Mouse (Mus musculus) MEL (cell line): ENCODE data around the gene Slc22a23. TPM values are rescaled to one million over a fixed set of nuclear protein-coding genes. Genes with fewer than 3 reads are reported as not detected.

Source experiments
- DNase-seq: peaks from one replicate; pipeline ENCODE4 v3.0.0; 2011; ENCODE audit warnings: low read depth, low spot score
- H3K27ac ChIP-seq: 2 replicates; pipeline ENCODE4 v1.5.1; 2012; ENCODE audit warnings: low read depth, mild to moderate bottlenecking, control low read depth, low read length, moderate library complexity; ENCODE audit not compliant: control insufficient read depth
- H3K27me3 ChIP-seq, 2 experiments: fragments of 150-350 bp in 1 of 2; sonication (generic) in 1 of 2; 2 replicates each; pipeline ENCODE4 v1.6.1; 2012; ENCODE audit warnings: low read length in 2 of 2, mild to moderate bottlenecking in 2 of 2, improper control_type of control experiment in 1 of 2, moderate library complexity in 1 of 2; ENCODE audit not compliant: insufficient read depth in 2 of 2, control insufficient read depth in 1 of 2
- H3K36me3 ChIP-seq, 2 experiments: 2 replicates each; pipeline ENCODE4 v1.6.1; 2012 to 2014; ENCODE audit warnings: low read length in 2 of 2, improper control_type of control experiment in 1 of 2, inconsistent platforms in 1 of 2, mild to moderate bottlenecking in 1 of 2; ENCODE audit not compliant: insufficient read depth in 2 of 2, control insufficient read depth in 1 of 2
- H3K4me1 ChIP-seq, 2 experiments: fragments of 150-350 bp in 1 of 2; sonication (generic) in 1 of 2; 2 replicates each; pipeline ENCODE4 v1.6.1; 2012; ENCODE audit warnings: low read length in 2 of 2, improper control_type of control experiment in 1 of 2, mild to moderate bottlenecking in 1 of 2; ENCODE audit not compliant: insufficient read depth in 2 of 2, control insufficient read depth in 1 of 2
- H3K4me3 ChIP-seq, 2 experiments: fragments of 150-350 bp in 1 of 2; sonication (generic) in 1 of 2; 2 replicates each; pipeline ENCODE4 v1.5.1; 2012; ENCODE audit warnings: low read depth in 2 of 2, low read length in 2 of 2, mild to moderate bottlenecking in 2 of 2, moderate library complexity in 2 of 2, control low read depth in 1 of 2, improper control_type of control experiment in 1 of 2; ENCODE audit not compliant: control insufficient read depth in 1 of 2, insufficient read depth in 1 of 2
- H3K79me2 ChIP-seq: 2 replicates; pipeline ENCODE4 v1.6.1; 2012; ENCODE audit warnings: mild to moderate bottlenecking, low read length, moderate library complexity; ENCODE audit not compliant: control insufficient read depth, poor library complexity, insufficient read depth
- H3K9ac ChIP-seq: 2 replicates; pipeline ENCODE4 v1.6.1; 2012; ENCODE audit warnings: low read depth, mild to moderate bottlenecking, control low read depth, low read length, moderate library complexity; ENCODE audit not compliant: control insufficient read depth, poor library complexity, severe bottlenecking
- H3K9me3 ChIP-seq: fragments of 150-350 bp; sonication (generic); replicated peaks from 2 replicates; pipeline ENCODE4 v1.6.1; 2012; ENCODE audit warnings: mild to moderate bottlenecking, low read length, improper control_type of control experiment, moderate library complexity; ENCODE audit not compliant: insufficient read depth
- BHLHE40 ChIP-seq: IDR thresholded peaks from 2 replicates; pipeline ENCODE4 v1.6.1; 2012; ENCODE audit warnings: low read depth, mild to moderate bottlenecking, inconsistent platforms, low read length, improper control_type of control experiment, borderline replicate concordance
- CHD1 ChIP-seq: IDR thresholded peaks from 2 replicates; pipeline ENCODE4 v1.6.1; 2012; ENCODE audit warnings: low read depth, mild to moderate bottlenecking, inconsistent platforms, low read length, improper control_type of control experiment
- CHD2 ChIP-seq: IDR thresholded peaks from 2 replicates; pipeline ENCODE4 v1.6.1; 2011; ENCODE audit warnings: low read length, improper control_type of control experiment
- CTCF ChIP-seq, 3 experiments: IDR thresholded peaks in 2 of 3; conservative IDR thresholded peaks in 1 of 3; 2 replicates each; pipeline ENCODE4 v1.5.1; 2011 to 2012; ENCODE audit warnings: low read length in 3 of 3, low read depth in 2 of 3, mild to moderate bottlenecking in 2 of 3, improper control_type of control experiment in 1 of 3, inconsistent platforms in 1 of 3, mixed read lengths in 1 of 3, moderate library complexity in 1 of 3; ENCODE audit not compliant: control insufficient read depth in 1 of 3, insufficient read depth in 1 of 3, poor library complexity in 1 of 3, severe bottlenecking in 1 of 3
- E2F4 ChIP-seq: IDR thresholded peaks from 2 replicates; pipeline ENCODE4 v1.6.1; 2011; ENCODE audit warnings: low read depth, low read length, improper control_type of control experiment, borderline replicate concordance
- ELF1 ChIP-seq: IDR thresholded peaks from 2 replicates; pipeline ENCODE4 v1.6.1; 2014; ENCODE audit warnings: low read depth, mild to moderate bottlenecking, inconsistent platforms, low read length, improper control_type of control experiment, moderate library complexity
- ETS1 ChIP-seq: IDR thresholded peaks from 2 replicates; pipeline ENCODE4 v1.6.1; 2012; ENCODE audit warnings: low read depth, mild to moderate bottlenecking, inconsistent platforms, low read length, improper control_type of control experiment, moderate library complexity
- GABPA ChIP-seq: IDR thresholded peaks from 2 replicates; pipeline ENCODE4 v1.6.1; 2012; ENCODE audit warnings: low read depth, mild to moderate bottlenecking, inconsistent platforms, low read length, improper control_type of control experiment, moderate library complexity
- HCFC1 ChIP-seq: IDR thresholded peaks from 2 replicates; pipeline ENCODE4 v1.6.1; 2012; ENCODE audit warnings: low read depth, mild to moderate bottlenecking, inconsistent platforms, low read length, improper control_type of control experiment, moderate library complexity
- JUND ChIP-seq: IDR thresholded peaks from 2 replicates; pipeline ENCODE4 v1.6.1; 2011; ENCODE audit warnings: low read depth, mild to moderate bottlenecking, improper control_type of control experiment, low read length
- MAFK ChIP-seq: IDR thresholded peaks from 2 replicates; pipeline ENCODE4 v1.6.1; 2011; ENCODE audit warnings: low read depth, mild to moderate bottlenecking, low read length, improper control_type of control experiment, borderline replicate concordance
- MAX ChIP-seq: IDR thresholded peaks from 2 replicates; pipeline ENCODE4 v1.6.1; 2011; ENCODE audit warnings: low read length, improper control_type of control experiment
- MAZ ChIP-seq: IDR thresholded peaks from 2 replicates; pipeline ENCODE4 v1.6.1; 2012; ENCODE audit warnings: low read depth, mild to moderate bottlenecking, inconsistent platforms, low read length, improper control_type of control experiment
- MEF2A ChIP-seq: IDR thresholded peaks from 2 replicates; pipeline ENCODE4 v1.6.1; 2014; ENCODE audit warnings: low read depth, mild to moderate bottlenecking, inconsistent platforms, low read length, improper control_type of control experiment; ENCODE audit not compliant: poor library complexity, insufficient replicate concordance, severe bottlenecking; ENCODE audit errors: extremely low read depth
- MXI1 ChIP-seq: IDR thresholded peaks from 2 replicates; pipeline ENCODE4 v1.6.1; 2011; ENCODE audit warnings: mild to moderate bottlenecking, low read depth, low read length, improper control_type of control experiment
- MYB ChIP-seq: IDR thresholded peaks from 2 replicates; pipeline ENCODE4 v1.6.1; 2011; ENCODE audit warnings: mild to moderate bottlenecking, low read depth, low read length, improper control_type of control experiment
- MYC ChIP-seq: IDR thresholded peaks from 2 replicates; pipeline ENCODE4 v1.6.1; 2011; ENCODE audit warnings: low read depth, mild to moderate bottlenecking, low read length, improper control_type of control experiment, moderate library complexity
- NELFE ChIP-seq: IDR thresholded peaks from 2 replicates; pipeline ENCODE4 v1.6.1; 2011; ENCODE audit warnings: low read depth, low read length, improper control_type of control experiment
- NRF1 ChIP-seq: IDR thresholded peaks from 2 replicates; pipeline ENCODE4 v1.6.1; 2014; ENCODE audit warnings: low read depth, mild to moderate bottlenecking, inconsistent platforms, low read length, improper control_type of control experiment, moderate library complexity; ENCODE audit not compliant: poor library complexity, insufficient read depth, severe bottlenecking
- POLR2AphosphoS2 ChIP-seq: IDR thresholded peaks from 2 replicates; pipeline ENCODE4 v1.6.1; 2011; ENCODE audit warnings: low read length, improper control_type of control experiment
- POLR2AphosphoS5 ChIP-seq: IDR thresholded peaks from 2 replicates; pipeline ENCODE4 v1.6.1; 2012; ENCODE audit warnings: low read depth, borderline replicate concordance, mild to moderate bottlenecking, inconsistent platforms, low read length, moderate library complexity, mixed read lengths
- RAD21 ChIP-seq: IDR thresholded peaks from 2 replicates; pipeline ENCODE4 v1.6.1; 2011; ENCODE audit warnings: mild to moderate bottlenecking, low read depth, low read length, improper control_type of control experiment
- RCOR1 ChIP-seq: IDR thresholded peaks from 2 replicates; pipeline ENCODE4 v1.6.1; 2012; ENCODE audit warnings: low read depth, mild to moderate bottlenecking, inconsistent platforms, low read length, improper control_type of control experiment
- SIN3A ChIP-seq: IDR thresholded peaks from 2 replicates; pipeline ENCODE4 v1.6.1; 2012; ENCODE audit warnings: low read length, improper control_type of control experiment, inconsistent platforms
- SMC3 ChIP-seq: IDR thresholded peaks from 2 replicates; pipeline ENCODE4 v1.6.1; 2011; ENCODE audit warnings: low read depth, low read length, improper control_type of control experiment
- TAL1 ChIP-seq: IDR thresholded peaks from 2 replicates; pipeline ENCODE4 v1.6.1; 2012; ENCODE audit warnings: mild to moderate bottlenecking, inconsistent platforms, low read length, moderate library complexity, mixed read lengths
- TBP ChIP-seq: IDR thresholded peaks from 2 replicates; pipeline ENCODE4 v1.8.0; 2011; ENCODE audit warnings: low read depth, low read length, improper control_type of control experiment
- TCF12 ChIP-seq: IDR thresholded peaks from 2 replicates; pipeline ENCODE4 v1.6.1; 2014; ENCODE audit warnings: low read depth, mild to moderate bottlenecking, inconsistent platforms, low read length, improper control_type of control experiment, moderate library complexity
- UBTF ChIP-seq: IDR thresholded peaks from 2 replicates; pipeline ENCODE4 v1.6.1; 2012; ENCODE audit warnings: low read depth, mild to moderate bottlenecking, inconsistent platforms, low read length, improper control_type of control experiment, moderate library complexity, borderline replicate concordance; ENCODE audit not compliant: insufficient read depth
- USF2 ChIP-seq, 2 experiments: IDR thresholded peaks; 2 replicates each; pipeline ENCODE4 v1.6.1; 2011 to 2012; ENCODE audit warnings: improper control_type of control experiment in 2 of 2, low read length in 2 of 2, borderline replicate concordance in 1 of 2, inconsistent platforms in 1 of 2, low read depth in 1 of 2, mild to moderate bottlenecking in 1 of 2; ENCODE audit not compliant: insufficient read depth in 1 of 2
- ZC3H11A ChIP-seq: IDR thresholded peaks from 2 replicates; pipeline ENCODE4 v1.6.1; 2012; ENCODE audit warnings: low read depth, mild to moderate bottlenecking, inconsistent platforms, low read length, improper control_type of control experiment
- ZKSCAN1 ChIP-seq: IDR thresholded peaks from 2 replicates; pipeline ENCODE4 v1.6.1; 2012; ENCODE audit warnings: low read depth, mild to moderate bottlenecking, inconsistent platforms, low read length, improper control_type of control experiment, moderate library complexity
- ZMIZ1 ChIP-seq: IDR thresholded peaks from 2 replicates; pipeline ENCODE4 v1.6.1; 2012; ENCODE audit warnings: low read depth, mild to moderate bottlenecking, inconsistent platforms, low read length, improper control_type of control experiment, moderate library complexity
- polyA plus RNA-seq, 2 experiments: library from polyadenylated mRNA; stranded (reverse) in 1 of 2; unstranded in 1 of 2; fragments of >175 nt in 1 of 2; fragments of >200 nt in 1 of 2; gene quantifications; 2 replicates each; pipeline versions ENCODE4 v1.2.1 to v1.2.4; 2012; ENCODE audit warnings: low replicate concordance in 2 of 2, low read depth in 1 of 2; ENCODE audit not compliant: insufficient read length in 2 of 2, insufficient read depth in 1 of 2, missing spikeins in 1 of 2
- total RNA-seq: library from RNA; depleted of rRNA; stranded (reverse); fragments of 300-350 nt; gene quantifications from 2 replicates; pipeline ENCODE4 v1.2.3, GENCODE M21; 2012

Gene Slc22a23
- total and polyA plus RNA-seq, 3 experiments = 22.2 to 24.3 TPM; not detected in 1

GRCm38 (mm10) chr13:34154931-34155272 lies 190.1 kb downstream of the Slc22a23 start (continued):
- TF ChIP-seq RAD21 (peak; percentile 63), JUND (no peak), MXI1 (peak; percentile 19; the same call in 1 of the 2 replicates), USF2 (IDR thresholded peaks at IDR 0.05; ENCODE audit: borderline replicate concordance in 1 of 2, insufficient read depth in 1 of 2, low read depth in 1 of 2, low read length in 2 of 2) (no peak), MYC (no peak), E2F4 (no peak), UBTF (no peak), MEF2A (no peak), SIN3A (peak; percentile 34; the same call in 1 of the 2 replicates), ZKSCAN1 (no peak)
- TF ChIP-seq, all 39 proteins: peak for 7

DNA sequence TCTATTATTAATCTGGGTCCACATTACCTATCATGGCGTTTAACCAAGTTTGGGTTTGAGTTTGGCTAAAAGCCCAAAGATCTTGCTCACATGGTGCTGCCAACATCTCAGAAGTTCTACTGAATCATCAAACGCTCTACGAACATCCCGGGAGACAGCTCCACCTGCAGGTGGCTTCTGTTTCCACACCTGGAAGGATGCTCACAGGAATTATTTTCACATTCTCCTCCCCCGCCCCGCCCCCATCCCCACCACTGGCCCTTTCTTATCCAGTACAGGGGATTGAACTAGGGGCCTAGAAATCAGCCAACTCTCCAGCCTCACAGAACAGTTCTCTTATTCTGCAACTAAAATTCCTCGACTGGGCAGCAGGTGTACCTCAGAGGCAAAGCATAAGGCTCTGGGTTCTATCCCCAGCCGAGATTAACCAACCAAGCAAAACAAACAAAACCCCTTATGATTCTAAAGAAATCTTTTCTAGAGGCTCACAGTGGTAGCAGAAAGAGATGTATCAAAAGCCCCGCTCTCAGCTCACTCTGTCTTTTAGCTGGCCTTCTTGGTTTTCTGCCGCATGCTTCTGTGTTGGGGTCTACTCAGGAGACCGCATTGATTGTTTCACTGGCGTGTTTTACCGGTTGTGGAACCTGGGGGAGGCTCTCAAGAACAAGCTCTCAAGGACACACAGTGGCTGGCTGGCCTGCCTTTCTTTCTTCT lies 190.6 kb downstream of the Slc22a23 start:
- Histone ChIP-seq H3K9me3 (no peaks in the 10 kb centered on the region), H3K4me3 (peak overlapping the region; percentile 52 to 54), H3K27ac (0 out of 2 replicates have a peak overlapping the region, but pooled peaks have one; percentile 21), H3K4me1 (peaks cover 2 to 4% of the 10 kb centered on the region in 2 experiments; a peak in 2 of 4 replicates), H3K79me2 (no peaks in the 10 kb centered on the region), H3K27me3 (no peaks in the 10 kb centered on the region; a peak in 1 of 4 replicates), H3K36me3 (peaks cover 0 to 3% of the 10 kb centered on the region in 2 experiments; a peak in 1 of 4 replicates), H3K9ac (peak overlapping the region; percentile 62)
- DNase-seq = peak; percentile 88
- TF ChIP-seq ZC3H11A = peak; percentile 90
- peak; percentile 95 for TF ChIP-seq SMC3
- TF ChIP-seq MAFK = no peak
- no peak for TF ChIP-seq MAX
- TF ChIP-seq TBP = no peak
- TF ChIP-seq ZMIZ1 = no peak
- TF ChIP-seq ETS1 = 0 out of 2 replicates have a peak, but pooled peaks have one; percentile 17
- no peak for TF ChIP-seq RCOR1
- TF ChIP-seq SIN3A = peak; percentile 47
- TF ChIP-seq POLR2AphosphoS5 = no peak
- no peak for TF ChIP-seq MAZ
- TF ChIP-seq NRF1 = no peak
- TF ChIP-seq HCFC1 = no peak
- TF ChIP-seq MEF2A = no peak
- peak; percentile 60 to 86 (median 85) for TF ChIP-seq CTCF (IDR thresholded peaks at IDR 0.05 in 2 of 3, conservative IDR thresholded peaks at IDR 0.05 in 1 of 3; ENCODE audit: control insufficient read depth in 1 of 3, insufficient read depth in 1 of 3, low read depth in 2 of 3, low read length in 3 of 3, poor library complexity in 1 of 3, severe bottlenecking in 1 of 3)
- TF ChIP-seq RAD21 = peak; percentile 87
- no peak for TF ChIP-seq UBTF
- no peak for TF ChIP-seq BHLHE40
- no peak for TF ChIP-seq TAL1
- TF ChIP-seq CHD1 = no peak
- TF ChIP-seq GABPA = no peak
- TF ChIP-seq MYB = no peak
- TF ChIP-seq CHD2 = no peak
- TF ChIP-seq POLR2AphosphoS2 = no peak
- 0 out of 2 replicates have a peak, but pooled peaks have one; percentile 24 for TF ChIP-seq MYC
- no peak for TF ChIP-seq ELF1
- TF ChIP-seq TCF12 = no peak
- no peak for TF ChIP-seq NELFE
